Mouse (Mus musculus): Measurements from ENCODE around the gene Spaar.
A peak's percentile ranks its signal among the peaks of the same experiment; 100 is the strongest.
"Not testable (repeated sequence)": the region's sequence is repeated elsewhere in the genome, so short reads cannot be mapped to it uniquely, and the experiment has no call there.

Gene Spaar

GRCm38 (mm10) chr4:43729126-43729525, 708 bp upstream of the Spaar start:
- no peak for DNase-seq

- no peak for DNase-seq
These were observed 990 bp downstream of the Spaar start for GRCm38 (mm10) chr4:43730750-43731297.

GRCm38 (mm10) chr4:43732171-43732570, 2.3 kb downstream of the Spaar start:
- no peak for DNase-seq

- no peak for DNase-seq
These were observed 3.4 kb downstream of the Spaar start for GRCm38 (mm10) chr4:43733186-43733585.

- no peak for DNase-seq
These were observed 7.3 kb downstream of the Spaar start for GRCm38 (mm10) chr4:43737144-43737543.

GRCm38 (mm10) chr4:43738989-43739674, 9.3 kb downstream of the Spaar start:
- no peak for DNase-seq

GRCm38 (mm10) chr4:43741526-43741925, 11.7 kb downstream of the Spaar start:
- DNase-seq, result no peak

- no peak for DNase-seq
These were observed 12.8 kb downstream of the Spaar start for GRCm38 (mm10) chr4:43742637-43743036.

GRCm38 (mm10) chr4:43743099-43743498, 13.3 kb downstream of the Spaar start:
- no peak for DNase-seq

GRCm38 (mm10) chr4:43745187-43745586, 15.4 kb downstream of the Spaar start:
- peak; percentile 18 to 24 for DNase-seq

GRCm38 (mm10) chr4:43757213-43757612, 27.4 kb downstream of the Spaar start:
- no peak for DNase-seq

- peak in 1 of 2 experiments; percentile 5 for DNase-seq
These were observed 30.0 kb downstream of the Spaar start for GRCm38 (mm10) chr4:43759571-43760418.

- peak; percentile 12 to 16 for DNase-seq
These were observed 30.6 kb downstream of the Spaar start for GRCm38 (mm10) chr4:43760460-43760859.

- no peak for DNase-seq
These were observed 31.5 kb downstream of the Spaar start for GRCm38 (mm10) chr4:43761336-43761735.

- DNase-seq, result peak; percentile 40 to 44
These were observed 33.6 kb downstream of the Spaar start for GRCm38 (mm10) chr4:43763410-43763809.

GRCm38 (mm10) chr4:43768341-43768740, 38.5 kb downstream of the Spaar start:
- no peak for DNase-seq

- no peak for DNase-seq
These were observed 39.5 kb downstream of the Spaar start for GRCm38 (mm10) chr4:43769374-43769773.

GRCm38 (mm10) chr4:43770909-43771308, 41.1 kb downstream of the Spaar start, which contains the start of gene Olfr159:
Olfr159 (minus strand) TSS chr4:43771009.
- DNase-seq, result no peak

GRCm38 (mm10) chr4:43771626-43772025, 41.8 kb downstream of the Spaar start:
- no peak for DNase-seq

GRCm38 (mm10) chr4:43772304-43772703, 42.5 kb downstream of the Spaar start:
- DNase-seq, result no peak

GRCm38 (mm10) chr4:43795296-43795695, 65.5 kb downstream of the Spaar start:
- no peak for DNase-seq

GRCm38 (mm10) chr4:43795844-43796243, 66.0 kb downstream of the Spaar start:
- DNase-seq, result not testable (repeated sequence)

GRCm38 (mm10) chr4:43798936-43799335, 69.1 kb downstream of the Spaar start:
- DNase-seq, result no peak

Measured in cerebellum, adult 18-20 months (tissue).